Mouse (Mus musculus) megakaryocyte-erythroid progenitor cell, adult 5-6 weeks (primary cell): ENCODE measurements around the gene Apbb2. TPM values are rescaled to one million over a fixed set of nuclear protein-coding genes. Genes with fewer than 3 reads are reported as not detected.

ENCODE experiments used
- ATAC-seq: replicated peaks from 2 replicates; pipeline ENCODE4 v1.8.0; 2016; ENCODE audit warnings: mild to moderate bottlenecking, inconsistent platforms; ENCODE audit not compliant: severe bottlenecking, poor library complexity, low FRiP score, low TSS enrichment
- total RNA-seq, 2 experiments: library from RNA; stranded (forward) in 1 of 2; stranded (reverse) in 1 of 2; fragments of 200-1000, 215-1000 nt in 1 of 2; fragments of >200 nt in 1 of 2; fragmentation: Nextera tagmentation in 1 of 2; gene quantifications; 2 replicates each; pipeline ENCODE4 v1.2.3; 2014 to 2017

The Apbb2 gene
- total RNA-seq (2014; fragmentation: Nextera tagmentation) (2.4 and 2.5 TPM in 2 replicates), total RNA-seq (2017) (1.9 TPM in 1 of 2 replicates, not detected in the other)

DNA sequence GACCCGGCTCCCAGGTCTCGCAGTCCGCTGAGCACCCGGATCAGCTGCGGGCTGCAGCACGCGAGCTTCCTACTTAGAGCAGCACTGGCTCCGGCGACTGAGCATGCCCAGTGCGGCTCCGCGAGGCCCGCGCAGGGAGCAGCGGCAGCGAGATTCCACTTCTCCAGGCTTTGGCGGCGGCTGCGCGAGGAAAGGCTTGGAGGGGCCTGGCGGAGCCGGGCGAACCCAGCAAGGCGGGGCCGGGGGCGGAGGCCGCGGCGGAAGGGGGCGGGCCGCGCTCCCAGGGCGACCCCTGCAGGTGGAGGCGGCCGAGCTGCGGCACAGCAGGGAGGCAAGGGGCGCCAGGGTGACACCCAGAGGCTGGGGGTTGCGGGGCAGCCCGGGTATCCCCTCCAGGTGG is at the start of gene Apbb2:
TSS of gene Apbb2 (minus strand) at position 188 of the 400 bp plus-strand sequence.
- peak; percentile 75 for ATAC-seq

DNA sequence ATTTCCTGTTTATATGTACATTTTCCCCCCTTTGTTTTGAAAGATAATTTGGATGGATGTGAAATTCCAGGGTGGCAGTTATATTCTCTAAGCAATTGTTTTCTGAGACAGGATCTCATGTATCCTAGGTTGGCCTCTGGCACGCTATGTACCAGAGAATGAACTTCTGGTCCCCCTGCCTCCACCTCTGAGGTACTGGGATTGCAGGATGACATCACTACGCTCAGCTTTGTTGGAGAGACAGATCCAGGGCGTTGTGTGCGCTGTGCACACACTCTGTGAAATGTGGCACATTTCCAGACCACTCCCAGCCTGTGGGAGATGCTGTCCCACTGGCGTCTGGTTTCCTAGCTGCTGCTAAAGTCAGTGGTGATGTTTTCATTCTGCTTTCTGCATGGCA is 35.6 kb upstream of the Apbb2 start:
- ATAC-seq = no peak

DNA sequence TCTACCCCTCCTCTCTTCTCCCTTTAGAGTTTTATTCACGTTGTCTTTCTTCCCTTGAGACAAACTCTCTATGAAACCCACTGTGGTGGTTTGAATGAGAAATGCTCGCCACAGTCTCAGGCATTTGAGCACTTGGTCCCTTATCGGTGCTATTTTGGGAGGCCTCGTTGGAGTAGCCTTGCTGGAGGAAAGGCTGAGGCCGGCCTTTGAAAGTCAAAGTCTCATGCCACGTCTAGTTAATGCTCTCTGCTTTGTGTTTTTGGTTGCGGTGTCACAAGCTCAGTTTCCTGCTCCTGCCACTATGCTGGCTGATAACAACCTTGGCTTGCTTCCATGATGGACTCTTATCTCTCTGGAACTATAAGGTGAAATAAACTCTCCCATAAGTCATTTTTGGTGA is 28.9 kb upstream of the Apbb2 start:
- no peak for ATAC-seq

DNA sequence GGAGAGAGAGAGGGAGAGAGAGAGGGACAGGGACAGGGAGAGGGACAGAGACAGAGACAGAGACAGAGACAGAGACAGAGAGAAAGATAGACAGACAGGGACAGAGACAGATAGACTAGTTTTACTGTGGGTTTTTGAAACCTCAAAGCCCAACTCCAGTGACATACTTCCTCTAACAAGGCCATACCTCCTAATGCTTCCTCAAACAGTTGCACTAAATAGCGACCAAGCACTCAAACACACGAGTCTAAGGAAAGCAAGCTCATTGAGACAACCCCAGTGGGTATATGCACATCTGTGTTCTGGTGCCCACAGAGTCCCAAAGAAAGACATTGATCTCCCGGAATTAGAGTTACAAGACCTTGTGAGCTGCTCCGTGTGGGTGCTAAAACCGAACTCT is 24.7 kb upstream of the Apbb2 start:
- no peak for ATAC-seq

DNA sequence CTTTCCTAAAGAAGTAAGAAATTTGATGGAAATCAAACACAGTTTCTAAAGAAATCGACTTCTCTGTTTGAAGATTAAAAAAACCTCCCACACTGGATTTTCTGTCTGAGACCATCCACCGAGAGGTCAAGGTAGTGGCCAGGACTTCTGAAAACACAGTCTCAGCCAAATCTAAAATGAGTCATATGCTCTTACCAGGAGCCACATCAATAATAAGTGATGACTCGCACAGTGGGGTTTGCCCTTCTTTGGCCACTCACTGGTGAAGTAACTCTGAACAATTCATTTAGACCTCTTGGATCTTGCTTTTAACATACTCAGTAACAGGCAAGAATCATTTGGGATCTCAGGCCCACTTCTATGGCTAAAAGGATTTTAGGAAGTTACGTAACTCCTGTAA is 23.6 kb upstream of the Apbb2 start:
- ATAC-seq = no peak

DNA sequence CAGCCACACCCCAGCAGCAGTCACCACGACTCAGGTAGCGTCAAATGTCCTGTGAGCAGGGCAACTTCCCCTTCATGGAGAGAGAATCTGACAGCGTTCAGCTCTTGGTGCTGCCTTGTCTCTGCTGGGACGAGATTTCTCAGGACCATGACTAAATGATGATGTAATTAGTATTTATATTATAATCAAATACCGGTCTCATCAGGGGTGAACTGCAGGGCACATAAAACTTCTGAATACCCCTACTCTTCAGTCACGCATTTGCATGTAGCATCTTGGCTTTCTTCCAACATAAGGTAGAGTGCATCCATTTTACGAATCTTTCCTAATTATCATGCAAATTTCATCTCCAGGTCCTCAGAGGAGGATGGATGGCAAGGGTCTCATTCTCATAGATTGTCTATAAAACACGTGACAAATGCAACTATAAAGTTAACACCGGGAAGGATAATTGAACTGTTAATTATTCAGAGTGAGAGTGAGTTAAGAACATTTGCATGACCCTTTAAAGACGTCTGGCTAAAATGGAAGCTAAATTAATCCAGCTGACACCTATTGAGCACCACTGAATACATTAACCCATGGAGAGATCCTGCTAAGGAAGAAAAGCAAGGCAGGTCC is 17.0 kb upstream of the Apbb2 start:
- no peak for ATAC-seq

DNA sequence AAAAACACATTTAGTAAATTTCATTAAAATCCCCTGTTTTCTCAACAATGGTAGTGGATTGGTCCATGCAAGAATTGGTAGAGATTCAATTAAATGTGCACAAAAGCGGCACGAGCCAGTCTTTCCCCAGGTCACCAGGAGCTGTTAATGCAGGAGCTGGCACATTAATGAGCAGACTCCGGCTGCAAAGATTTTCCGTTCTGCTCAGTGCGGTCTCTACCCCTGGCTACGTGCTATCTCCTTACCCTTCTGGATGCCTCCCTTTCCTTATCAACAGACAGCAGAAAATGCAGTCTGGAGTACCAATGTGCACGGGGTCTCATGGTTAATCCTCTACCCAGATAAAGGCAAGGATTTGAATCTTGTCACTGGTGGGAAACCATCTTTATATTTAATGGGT is 9.2 kb upstream of the Apbb2 start:
- ATAC-seq = peak; percentile 74; the same call in 1 of the 2 replicates

DNA sequence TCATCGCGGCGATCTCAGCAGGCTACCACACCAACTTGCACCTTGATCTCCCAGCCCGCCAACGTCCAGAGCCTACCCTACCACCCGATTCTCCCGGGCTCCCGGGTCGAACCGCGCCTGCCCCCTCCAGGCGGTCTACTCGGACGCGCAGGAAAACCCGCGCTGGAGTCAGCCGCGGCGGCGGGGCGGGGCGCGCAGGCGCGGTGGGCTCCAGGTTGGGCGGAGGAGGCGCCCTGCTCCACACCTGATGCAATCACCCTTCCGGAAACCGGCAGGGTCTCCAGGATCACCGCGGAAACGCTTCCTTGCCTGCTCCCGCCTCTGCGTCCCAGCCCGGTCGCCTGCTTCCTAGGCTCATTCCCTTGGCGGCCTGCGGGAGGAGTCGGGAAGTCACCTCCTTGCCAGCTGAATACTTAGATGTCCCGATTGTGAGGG is 1.6 kb upstream of the Apbb2 start:
- ATAC-seq = no peak

DNA sequence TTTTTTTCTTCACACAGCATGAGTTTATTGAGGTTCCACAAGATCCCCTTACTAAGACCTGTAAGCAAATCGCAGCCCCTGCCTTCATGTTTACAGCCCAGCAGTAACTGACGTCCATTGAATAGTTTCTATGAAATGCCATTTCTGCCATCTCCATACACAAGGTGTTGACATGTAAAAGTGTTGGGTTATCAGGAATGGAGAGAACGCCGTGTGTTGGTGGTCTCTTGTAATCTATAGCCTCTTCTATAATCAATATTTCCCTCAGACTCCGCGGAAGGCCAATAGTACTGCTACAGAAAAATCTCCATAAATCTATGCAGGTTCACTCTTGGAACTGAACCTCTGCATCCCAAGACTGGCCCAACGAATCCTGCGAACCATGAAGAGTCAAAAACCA is 1.1 kb upstream of the Apbb2 start:
- no peak for ATAC-seq

DNA sequence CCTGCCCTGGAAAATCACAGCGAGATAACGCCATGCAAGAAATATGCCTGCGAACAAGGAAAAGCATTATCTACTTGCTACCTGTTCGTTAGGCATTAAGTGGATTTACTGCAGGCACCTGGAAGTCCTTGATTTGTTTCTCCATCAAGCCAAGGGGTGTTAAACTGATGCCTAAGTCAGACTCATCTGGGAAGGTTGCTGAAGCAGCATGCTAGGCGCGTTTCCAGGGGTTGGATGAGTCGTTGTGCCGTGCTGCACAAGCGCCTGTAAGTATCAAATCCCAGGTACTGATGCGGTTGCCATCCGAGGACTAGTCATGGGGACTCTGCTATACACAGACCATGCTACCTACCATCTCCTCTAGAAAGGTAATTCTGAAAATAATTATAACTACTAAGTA is 611 bp upstream of the Apbb2 start:
- ATAC-seq = no peak

DNA sequence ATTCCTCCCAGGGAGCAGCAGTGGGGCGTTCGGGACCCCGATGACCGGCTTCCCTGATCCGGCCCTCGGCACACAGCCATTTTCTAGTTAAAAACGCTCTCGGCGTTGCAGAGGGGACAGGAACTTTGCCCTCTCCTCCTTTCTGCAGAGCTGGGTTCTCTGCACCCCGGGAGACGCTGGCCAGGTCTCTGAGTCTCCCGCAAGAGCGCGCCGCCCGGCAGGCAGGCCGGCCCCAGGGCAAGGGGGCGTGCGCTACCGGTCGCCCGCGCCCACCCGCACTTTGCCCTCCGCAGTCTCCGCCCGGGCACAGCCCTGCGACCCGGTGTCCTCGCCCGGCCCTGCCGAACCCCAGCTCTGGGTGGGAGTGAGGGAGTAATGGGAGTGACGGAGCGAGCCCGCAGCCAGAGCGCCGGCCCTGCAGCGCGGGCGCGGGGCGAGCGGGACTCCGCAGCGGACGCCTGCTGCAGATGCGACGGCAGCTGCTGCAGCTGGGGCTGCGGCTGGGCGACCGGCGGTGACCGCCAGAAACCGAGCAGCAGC is 593 bp downstream of the Apbb2 start:
- no peak for ATAC-seq

DNA sequence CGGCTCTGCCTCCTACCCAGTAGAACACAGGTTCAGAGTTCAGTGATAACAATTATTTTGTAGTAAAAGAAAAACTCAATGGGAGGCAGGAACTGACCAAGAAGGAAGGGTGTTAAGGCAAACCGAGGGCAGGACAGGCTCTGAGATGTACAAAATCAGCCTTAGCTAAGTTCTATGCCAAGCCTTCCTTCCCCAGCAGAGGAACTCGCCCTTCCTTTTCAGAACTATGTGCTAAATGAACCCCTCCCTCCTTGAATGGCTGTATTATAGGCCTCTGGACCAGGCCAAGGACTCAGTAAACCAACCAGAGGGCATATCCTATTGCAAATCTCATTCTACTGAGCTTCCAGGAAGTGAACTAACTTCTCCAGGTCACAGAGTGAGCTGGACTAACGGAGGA is 3.6 kb downstream of the Apbb2 start:
- ATAC-seq = no peak

DNA sequence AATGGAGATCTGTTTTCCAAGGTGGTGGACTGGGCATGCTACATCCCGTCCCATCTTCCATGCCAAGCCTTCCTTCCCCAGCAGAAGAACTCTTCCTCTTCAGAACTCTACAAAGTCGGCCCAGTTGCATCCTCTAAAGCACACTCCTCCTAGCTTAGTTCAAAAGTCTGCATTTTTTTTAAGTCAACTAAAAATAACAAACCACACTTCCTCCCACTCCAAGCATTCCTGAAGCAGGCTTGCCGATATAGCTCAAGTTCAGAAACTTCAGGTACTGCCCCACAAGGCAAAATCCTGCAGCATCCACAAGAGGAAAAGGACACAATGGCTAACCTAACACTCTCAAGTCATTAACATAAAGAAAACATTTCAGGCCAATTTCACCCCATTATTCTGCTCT is 4.9 kb downstream of the Apbb2 start:
- ATAC-seq = no peak

DNA sequence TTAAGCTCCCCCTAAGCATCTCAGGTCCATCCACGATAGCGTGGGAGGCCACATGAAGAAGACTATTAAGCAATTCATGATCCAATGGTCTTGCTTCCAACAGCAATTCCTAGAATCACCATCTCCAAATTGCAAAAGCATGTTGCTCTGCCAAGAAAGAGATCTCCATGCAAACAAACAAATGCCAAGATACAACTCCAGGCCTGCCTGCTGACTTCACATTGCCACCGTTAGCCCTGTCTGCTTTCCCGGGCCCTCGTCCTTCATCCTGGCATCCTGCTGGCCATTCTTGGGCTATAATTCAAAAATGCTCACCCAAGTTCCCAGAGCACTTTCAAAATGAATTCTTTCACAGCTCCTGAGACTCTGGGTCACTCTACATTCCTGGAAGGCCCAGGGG is 5.6 kb downstream of the Apbb2 start:
- no peak for ATAC-seq

DNA sequence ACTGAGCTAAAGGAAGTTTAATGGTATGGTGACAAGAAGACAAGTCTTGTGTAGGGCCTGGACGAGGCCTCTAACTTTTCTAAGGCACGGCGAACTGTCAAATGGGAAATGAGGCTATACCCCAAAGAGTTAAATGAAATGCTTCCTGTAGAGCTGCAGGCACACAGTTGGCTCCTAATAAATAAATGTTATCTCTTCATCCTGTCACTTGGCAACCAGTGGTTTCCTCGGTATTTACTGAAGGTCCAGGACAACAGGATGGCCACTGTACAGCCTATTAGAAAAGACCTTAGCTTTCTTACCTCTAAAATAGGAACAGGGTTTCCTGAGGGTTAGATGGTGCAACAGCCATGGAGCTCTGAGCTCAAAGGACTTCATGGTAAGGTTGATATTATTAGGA is 6.7 kb downstream of the Apbb2 start:
- no peak for ATAC-seq

DNA sequence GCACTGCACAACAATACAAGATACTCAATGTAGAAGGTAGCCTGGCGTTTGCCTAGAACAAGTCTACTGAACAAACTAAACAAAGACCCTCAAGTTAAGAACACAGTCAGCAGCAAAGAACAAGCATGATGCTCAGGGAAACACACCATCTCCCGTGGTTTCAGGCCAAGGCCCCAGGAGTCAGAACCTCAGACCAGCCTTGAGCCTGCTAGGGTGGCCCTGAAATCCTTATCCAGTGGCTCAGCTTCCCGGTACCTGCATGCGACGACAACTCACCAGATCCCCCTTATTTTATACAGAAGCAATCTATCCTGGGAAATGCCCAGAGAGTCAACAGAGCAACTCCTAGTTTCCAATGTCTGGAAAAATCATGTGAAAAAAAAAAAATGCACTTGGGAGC is 7.2 kb downstream of the Apbb2 start:
- no peak for ATAC-seq

DNA sequence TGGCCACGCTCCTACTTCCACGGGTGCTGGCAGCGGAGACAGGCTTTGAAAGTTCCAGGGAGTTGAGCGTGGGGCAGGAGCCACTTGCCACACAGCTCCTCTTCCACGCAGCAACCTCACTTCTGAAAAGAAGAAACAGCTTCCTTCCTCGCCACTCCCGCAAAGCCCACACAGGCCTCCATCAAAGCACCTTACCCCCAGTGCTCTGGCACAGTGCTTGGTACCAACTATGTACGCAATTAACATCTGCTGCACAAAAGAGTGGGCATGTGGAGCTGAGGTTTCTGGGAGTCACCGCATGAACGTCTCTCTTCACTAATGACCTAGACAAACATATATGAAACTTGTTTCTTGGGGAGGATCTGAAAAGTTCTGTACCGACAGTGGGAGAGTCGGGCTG is 8.3 kb downstream of the Apbb2 start:
- ATAC-seq = no peak

DNA sequence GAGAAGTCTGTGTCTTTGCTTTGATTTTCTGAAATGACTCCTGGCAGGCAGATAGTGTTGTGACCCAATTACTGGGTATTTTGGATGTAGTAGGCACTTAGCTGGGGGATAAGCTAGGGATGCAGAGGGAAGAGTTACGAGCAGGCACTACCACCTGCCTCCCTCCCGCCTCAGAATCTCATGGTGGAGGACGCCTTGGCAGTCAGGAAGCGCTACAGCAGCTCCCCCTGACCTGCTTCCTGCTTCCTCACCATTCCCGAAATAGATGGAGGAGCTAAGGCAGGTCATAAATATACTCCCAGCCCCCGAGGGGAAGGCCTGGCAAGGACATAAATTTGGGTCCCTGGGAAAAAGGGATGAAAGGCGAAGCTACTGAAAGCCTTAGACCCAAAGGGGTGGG is 9.3 kb downstream of the Apbb2 start:
- ATAC-seq = no peak

DNA sequence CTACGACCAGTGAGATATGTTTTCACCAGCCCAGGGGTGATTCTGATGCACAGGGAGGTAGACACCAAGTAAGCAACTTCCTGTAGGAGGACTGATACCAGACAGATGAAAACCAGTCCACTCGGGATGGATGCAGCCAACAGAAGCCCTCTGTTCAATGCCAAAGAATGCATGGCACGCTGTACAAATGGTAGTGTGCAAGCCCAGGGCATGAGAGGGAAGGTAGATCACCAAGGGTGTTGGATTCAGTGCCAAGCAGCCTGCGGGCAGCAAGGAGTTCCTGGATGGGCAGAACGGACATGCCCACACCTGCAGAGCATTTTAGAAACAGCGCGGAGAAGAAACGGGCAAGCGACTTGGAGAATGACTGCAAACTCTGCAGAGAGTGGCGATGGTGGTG is 10.8 kb downstream of the Apbb2 start:
- no peak for ATAC-seq

DNA sequence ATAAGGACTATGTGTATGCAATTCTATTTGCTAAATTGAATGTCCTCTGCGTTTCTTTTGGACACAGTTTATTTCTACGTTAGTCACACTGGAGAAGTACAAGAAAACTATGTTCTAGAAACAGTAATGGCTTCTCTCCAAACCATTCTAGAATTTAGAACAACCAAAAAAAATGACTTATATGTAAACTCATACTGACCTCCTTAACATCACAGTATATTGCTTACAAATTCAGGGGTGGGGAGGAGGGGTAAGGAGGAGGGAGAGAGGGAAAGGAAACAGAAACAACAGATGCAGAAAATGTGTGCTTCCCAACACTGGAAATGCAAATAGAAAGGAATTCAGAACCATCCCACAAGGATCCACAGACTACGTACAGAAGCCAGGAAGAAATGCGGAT is 11.4 kb downstream of the Apbb2 start:
- ATAC-seq = no peak

DNA sequence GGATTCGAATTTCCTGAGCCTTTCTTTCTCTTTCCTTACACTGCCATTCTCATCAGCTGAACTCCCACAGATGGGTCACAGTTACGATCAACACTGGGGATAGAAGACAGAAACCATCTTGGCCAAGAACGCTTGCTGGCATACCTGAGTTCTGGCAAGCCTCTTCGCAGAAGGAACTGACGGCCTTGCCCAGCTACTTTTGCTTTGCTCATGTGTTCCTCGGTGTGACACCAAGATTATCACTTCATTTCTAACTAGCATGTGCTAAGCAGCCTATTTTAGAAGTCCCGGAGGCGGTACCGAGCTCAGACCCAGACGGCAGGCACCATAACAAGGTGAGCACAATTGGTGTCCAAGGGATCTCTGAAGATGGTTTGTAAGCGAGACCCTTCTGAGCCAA is 12.9 kb downstream of the Apbb2 start:
- ATAC-seq = no peak

DNA sequence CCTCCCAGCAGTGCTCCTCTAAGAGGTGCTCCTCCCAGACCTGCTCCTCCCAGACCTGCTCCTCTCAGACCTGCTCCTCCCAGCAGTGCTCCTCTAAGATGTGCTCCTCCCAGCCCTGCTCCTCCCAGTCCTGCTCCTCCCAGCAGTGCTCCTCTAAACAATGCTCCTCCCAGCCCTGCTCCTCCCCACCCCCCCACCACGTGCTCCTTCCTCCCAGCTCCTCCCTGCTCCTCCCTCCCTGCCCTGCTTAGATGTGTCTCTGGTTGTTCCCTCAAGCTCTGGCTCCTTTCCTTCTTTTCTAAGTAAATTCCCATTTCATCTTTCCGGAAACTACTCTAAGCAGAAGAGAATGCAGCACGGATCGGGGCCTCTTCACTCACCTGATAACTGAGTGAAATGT is 14.2 kb downstream of the Apbb2 start:
- ATAC-seq = no peak
